Mouse (Mus musculus) CD4-positive helper T cell, adult 2 months (primary cell): Measurements from ENCODE around the gene Btn2a2.

Experiments
- DNase-seq: peaks from one replicate; pipeline ENCODE4 v3.0.0-alpha.2; 2012; ENCODE audit warnings: low read depth, missing footprints, low spot score

Btn2a2 gene

DNA sequence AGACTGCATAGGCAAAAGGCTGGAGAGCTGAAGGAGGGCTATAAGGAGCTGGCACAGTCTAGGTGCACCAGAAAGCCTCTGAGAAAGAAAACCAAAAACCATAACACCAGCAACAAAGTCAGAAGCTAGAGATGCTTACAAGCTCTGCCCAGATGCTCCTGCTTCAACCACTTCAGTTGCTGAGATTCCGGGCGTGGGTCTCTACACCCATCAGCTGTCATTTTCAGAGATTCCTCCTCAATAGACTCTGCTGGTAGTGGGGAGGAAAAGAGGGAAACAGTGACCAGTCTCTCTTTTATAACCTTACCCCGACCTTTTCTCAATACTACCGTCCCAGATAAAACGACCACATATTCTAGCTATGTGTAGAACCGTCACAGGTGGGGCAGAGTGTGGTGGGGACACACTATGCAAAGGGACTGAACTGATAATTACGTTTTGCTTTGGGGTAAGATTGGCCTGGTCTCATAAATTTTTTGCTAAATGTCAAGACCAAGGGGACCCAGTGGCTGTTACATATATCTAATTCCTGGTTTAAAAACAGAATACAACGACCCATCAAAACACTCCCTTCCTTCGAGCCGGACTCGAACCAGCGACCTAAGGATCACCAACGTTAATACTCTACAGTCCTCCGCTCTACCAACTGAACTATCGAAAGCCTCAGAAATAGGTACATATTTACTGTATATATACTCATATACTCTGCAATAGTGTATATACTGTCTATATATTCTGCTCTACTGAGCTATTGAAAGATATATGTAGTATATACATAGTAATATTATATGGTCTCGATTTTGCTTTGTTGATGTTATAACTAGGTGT is 60.3 kb downstream of the Btn2a2 start:
- DNase-seq, result peak; percentile 1
